Mouse (Mus musculus): Measurements from ENCODE around the gene Slc25a26.

DNA sequence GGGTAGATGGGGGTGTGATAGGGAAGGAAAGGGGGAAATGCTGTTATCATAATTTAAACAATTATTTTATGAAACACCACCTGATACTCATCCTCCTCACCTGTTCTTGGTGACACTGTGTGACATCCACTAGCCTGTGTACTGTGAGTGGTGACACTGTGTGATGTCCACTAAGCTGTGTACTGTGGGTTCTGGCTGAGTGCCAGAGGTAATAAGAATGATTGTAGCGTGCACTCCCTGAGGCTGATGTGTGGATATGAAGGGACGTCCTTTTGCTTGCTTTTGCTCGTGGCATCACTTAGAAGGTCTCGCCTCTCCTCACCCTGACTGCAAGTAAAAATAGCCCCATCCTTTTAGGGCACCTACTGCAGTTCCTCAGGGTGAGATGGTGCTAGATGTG is 47.1 kb downstream of the Slc25a26 start:
- TF ChIP-seq CTCF (IDR thresholded peaks at IDR 0.05), result no peak
- no peak for TF ChIP-seq EP300 (IDR thresholded peaks at IDR 0.05)
